Mouse (Mus musculus): ENCODE results near the gene Rangap1.

DNA sequence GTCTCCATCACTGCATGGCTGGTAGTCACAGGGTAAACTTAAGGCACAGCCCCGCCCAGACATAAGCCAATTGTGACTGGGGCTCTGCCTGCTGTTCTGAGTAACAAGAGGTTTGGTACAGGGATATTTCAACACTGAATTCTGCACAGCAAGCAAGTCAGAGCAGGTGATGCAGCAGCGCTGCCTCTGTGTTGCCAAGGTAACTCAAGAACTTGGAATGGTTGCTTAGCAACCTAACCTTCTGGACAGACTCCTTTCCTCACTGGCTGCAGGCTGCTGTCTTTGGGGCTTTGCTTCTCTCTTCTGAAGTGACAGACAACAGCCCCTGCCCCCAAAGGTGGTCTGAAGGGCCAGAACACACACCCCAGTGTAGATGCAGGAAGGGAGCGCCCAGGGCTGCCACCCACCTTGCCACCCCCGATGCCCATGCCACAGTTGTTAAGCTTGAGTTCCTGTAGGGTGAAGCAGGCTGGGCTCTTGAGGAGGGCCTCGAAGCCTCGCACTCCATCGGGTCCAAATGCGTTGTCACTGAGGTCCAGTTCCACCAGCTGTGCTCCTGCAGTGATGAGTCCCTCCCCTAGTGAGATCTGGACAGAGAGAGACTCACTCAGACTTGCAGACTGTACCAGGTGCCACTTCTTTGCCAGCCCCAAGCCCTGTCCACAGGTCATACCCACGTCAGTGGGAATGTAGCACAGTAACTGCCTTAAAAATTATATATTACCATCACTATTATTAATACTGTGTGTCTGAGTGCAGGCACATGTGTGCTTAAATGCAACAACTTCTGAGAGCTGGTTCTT, 26.8 kb downstream of the Rangap1 start:
- TF ChIP-seq CTCF (IDR thresholded peaks at IDR 0.05) = no peak
- TF ChIP-seq EP300 (IDR thresholded peaks at IDR 0.05) = no peak

All from lung, postnatal 0 days (tissue).